Mouse (Mus musculus) cerebellum, adult 2 months (tissue): Measurements from ENCODE around the gene Aldh3a1.

ENCODE experiments used
- CTCF ChIP-seq: fragments of 200-500 bp; IDR thresholded peaks from 2 replicates; pipeline ENCODE4 v1.5.1; 2011; ENCODE audit warnings: low read depth, mild to moderate bottlenecking, control low read depth, low read length, moderate library complexity, borderline replicate concordance; ENCODE audit not compliant: insufficient read depth
- POLR2A ChIP-seq: fragments of 200-500 bp; IDR thresholded peaks from 2 replicates; pipeline ENCODE4 v1.6.1; 2011; ENCODE audit warnings: low read length, control low read depth, borderline replicate concordance; ENCODE audit not compliant: insufficient read depth

- TF ChIP-seq POLR2A = peak; percentile 57; the same call in 1 of the 2 replicates
- TF ChIP-seq CTCF = no peak
Measured at GRCm38 (mm10) chr11:61227816-61228215, 20.5 kb downstream of the Aldh3a1 start.
